Mouse (Mus musculus): ENCODE data around the gene Lsm7.
"Not testable (repeated sequence)": the region's sequence is repeated elsewhere in the genome, so short reads cannot be mapped to it uniquely, and the experiment has no call there.

Lsm7 gene

GRCm38 (mm10) chr10:80836949-80837379 is 18.0 kb downstream of the Lsm7 start:
- no peak for DNase-seq (ENCODE audit: low spot score)

- DNase-seq (ENCODE audit: low spot score): no peak
Measured at GRCm38 (mm10) chr10:80835617-80836016, 19.4 kb downstream of the Lsm7 start.

GRCm38 (mm10) chr10:80832818-80833217 is 22.2 kb downstream of the Lsm7 start:
- DNase-seq (ENCODE audit: low spot score): no peak

- DNase-seq (ENCODE audit: low spot score): peak; percentile 76
Measured at GRCm38 (mm10) chr10:80831136-80831535, 23.9 kb downstream of the Lsm7 start.

GRCm38 (mm10) chr10:80829359-80830278 is 25.4 kb downstream of the Lsm7 start:
- no peak for DNase-seq (ENCODE audit: low spot score)

GRCm38 (mm10) chr10:80828587-80828986 is 26.4 kb downstream of the Lsm7 start:
- DNase-seq (ENCODE audit: low spot score): not testable (repeated sequence)

GRCm38 (mm10) chr10:80827870-80828420 is 27.1 kb downstream of the Lsm7 start:
- DNase-seq (ENCODE audit: low spot score): no peak

- DNase-seq (ENCODE audit: low spot score): no peak
Measured at GRCm38 (mm10) chr10:80827063-80827869, 27.7 kb downstream of the Lsm7 start.

GRCm38 (mm10) chr10:80826151-80827062 is 28.6 kb downstream of the Lsm7 start, which contains the start of gene Oaz1:
Oaz1 (plus strand) TSS chr10:80826656.
- DNase-seq (ENCODE audit: low spot score): peak; percentile 99

GRCm38 (mm10) chr10:80824827-80825226 is 30.2 kb downstream of the Lsm7 start:
- no peak for DNase-seq (ENCODE audit: low spot score)

GRCm38 (mm10) chr10:80823847-80824643 is 31.0 kb downstream of the Lsm7 start:
- DNase-seq (ENCODE audit: low spot score): peak; percentile 82

GRCm38 (mm10) chr10:80823316-80823715 is 31.7 kb downstream of the Lsm7 start:
- DNase-seq (ENCODE audit: low spot score): no peak

- no peak for DNase-seq (ENCODE audit: low spot score)
Measured at GRCm38 (mm10) chr10:80822528-80822927, 32.5 kb downstream of the Lsm7 start.

- no peak for DNase-seq (ENCODE audit: low spot score)
Measured at GRCm38 (mm10) chr10:80821991-80822390, 33.0 kb downstream of the Lsm7 start.

GRCm38 (mm10) chr10:80819406-80819805 is 35.6 kb downstream of the Lsm7 start:
- no peak for DNase-seq (ENCODE audit: low spot score)

- peak; percentile 72 for DNase-seq (ENCODE audit: low spot score)
Measured at GRCm38 (mm10) chr10:80818599-80819281, 36.3 kb downstream of the Lsm7 start.

GRCm38 (mm10) chr10:80817955-80818354 is 37.1 kb downstream of the Lsm7 start:
- DNase-seq (ENCODE audit: low spot score): not testable (repeated sequence)

GRCm38 (mm10) chr10:80817164-80817563 is 37.8 kb downstream of the Lsm7 start:
- DNase-seq (ENCODE audit: low spot score): no peak

- not testable (repeated sequence) for DNase-seq (ENCODE audit: low spot score)
Measured at GRCm38 (mm10) chr10:80816303-80816702, 38.7 kb downstream of the Lsm7 start.

- no peak for DNase-seq (ENCODE audit: low spot score)
Measured at GRCm38 (mm10) chr10:80814800-80815199, 40.2 kb downstream of the Lsm7 start.

Measured in testis, postnatal 14 days (tissue).